Mouse (Mus musculus) intestine, embryonic 15.5 days (tissue): ENCODE results near the gene Avil. TPM values are rescaled to one million over a fixed set of nuclear protein-coding genes. Genes with fewer than 3 reads are reported as not detected.

Source experiments
- ATAC-seq: fragments of 200-750 bp; cut with Nextera tagmentation; 2 replicates; pipeline ENCODE4 v1.8.0; 2017; ENCODE audit warnings: moderate TSS enrichment, moderate library complexity
- H3K27ac ChIP-seq: fragments of 300-500 bp; sonication (generic); 2 replicates; pipeline ENCODE4 v1.5.1; 2015; ENCODE audit warnings: mild to moderate bottlenecking, inconsistent platforms
- H3K27me3 ChIP-seq: fragments of 300-500 bp; sonication (generic); replicated peaks from 2 replicates; pipeline ENCODE4 v1.6.1; 2015; ENCODE audit warnings: inconsistent platforms
- H3K36me3 ChIP-seq: fragments of 300-500 bp; sonication (generic); 2 replicates; pipeline ENCODE4 v1.6.1; 2015; ENCODE audit warnings: inconsistent platforms
- H3K4me1 ChIP-seq: fragments of 300-500 bp; sonication (generic); replicated peaks from 2 replicates; pipeline ENCODE4 v1.6.1; 2015; ENCODE audit warnings: inconsistent platforms
- H3K4me2 ChIP-seq: fragments of 300-500 bp; sonication (generic); replicated peaks from 2 replicates; pipeline ENCODE4 v1.6.1; 2015; ENCODE audit warnings: mild to moderate bottlenecking, inconsistent platforms
- H3K4me3 ChIP-seq: fragments of 300-500 bp; sonication (generic); replicated peaks from 2 replicates; pipeline ENCODE4 v1.5.1; 2015; ENCODE audit warnings: inconsistent platforms
- H3K9ac ChIP-seq: fragments of 300-500 bp; sonication (generic); 2 replicates; pipeline ENCODE4 v1.6.1; 2015; ENCODE audit warnings: inconsistent platforms
- H3K9me3 ChIP-seq: fragments of 300-500 bp; sonication (generic); 2 replicates; pipeline ENCODE4 v1.6.1; 2016; ENCODE audit warnings: inconsistent platforms
- WGBS: fragments of 180-500 bp; shearing (Covaris S2); methylation state at CpG from one replicate; pipeline ENCODE4 v1.1.7; 2015; 5-methylcytosine and 5-hydroxymethylcytosine counted together
- microRNA counts: library from miRNA; unstranded; fragments of <30 nt; microRNA quantifications from one replicate; lab custom pipeline; 2016
- polyA plus RNA-seq: library from polyadenylated mRNA; unstranded; fragments of >200 nt; fragmentation: Nextera tagmentation; extraction: Ambion mirVana; gene quantifications from 2 replicates; pipeline ENCODE4 v1.2.1, GENCODE M21; 2015

Gene Avil
- polyA plus RNA-seq, 1 experiment from 2014 or later, result 0.21 TPM

DNA sequence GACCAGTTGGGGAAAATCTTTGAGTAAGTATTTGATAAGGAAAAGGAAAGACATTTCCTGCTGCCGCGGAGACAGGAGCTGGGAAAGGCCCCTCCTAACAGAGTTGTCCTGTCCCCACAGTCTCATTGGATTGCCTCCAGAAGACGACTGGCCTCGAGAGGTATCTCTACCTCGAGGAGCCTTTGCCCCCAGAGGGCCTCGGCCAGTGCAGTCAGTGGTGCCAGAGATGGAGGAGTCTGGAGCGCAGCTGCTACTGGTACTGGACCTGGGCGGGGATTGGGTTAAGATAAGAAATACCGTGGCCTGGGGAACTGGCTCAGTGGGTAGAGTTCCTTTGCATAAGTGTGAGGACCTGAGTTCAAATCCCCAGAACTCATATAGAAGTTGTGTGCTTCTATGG lies 65.5 kb downstream of the Avil start:
- H3K9ac ChIP-seq, result no peak overlapping the region
- no peak overlapping the region for H3K4me3 ChIP-seq
- 0 out of 2 replicates have a peak overlapping the region, but pooled peaks have one; percentile 5 for H3K27ac ChIP-seq
- ATAC-seq, result no peak
- no peaks in the 10 kb centered on the region for H3K9me3 ChIP-seq
- H3K4me2 ChIP-seq, result no peak overlapping the region
- no peaks in the 10 kb centered on the region for H3K27me3 ChIP-seq
- WGBS, result 75% methylated on average over 9 of the region's 9 CpGs
- H3K36me3 ChIP-seq, result peaks cover 30% of the 10 kb centered on the region
- peaks cover 35% of the 10 kb centered on the region for H3K4me1 ChIP-seq

GRCm38 (mm10) chr10:127066519-127067018 lies 66.1 kb downstream of the Avil start:
- no peaks in the 10 kb centered on the region for H3K27me3 ChIP-seq
- H3K4me1 ChIP-seq, result peaks cover 39% of the 10 kb centered on the region
- 88% methylated on average over 14 of the region's 14 CpGs for WGBS
- ATAC-seq, result no peak
- H3K4me3 ChIP-seq, result no peak overlapping the region
- peak overlapping the region; percentile 24; the same call in 1 of the 2 replicates for H3K27ac ChIP-seq
- H3K9ac ChIP-seq, result no peak overlapping the region
- H3K4me2 ChIP-seq, result no peak overlapping the region
- H3K36me3 ChIP-seq, result peaks cover 30% of the 10 kb centered on the region
- no peaks in the 10 kb centered on the region for H3K9me3 ChIP-seq

- ATAC-seq, result no peak
- Histone ChIP-seq H3K4me1 (peaks cover 33% of the 10 kb centered on the region), H3K27me3 (no peaks in the 10 kb centered on the region), H3K4me2 (peak overlapping the region; percentile 85), H3K9ac (peak overlapping the region; percentile 64), H3K4me3 (peak overlapping the region; percentile 50), H3K36me3 (peaks cover 30% of the 10 kb centered on the region), H3K9me3 (no peaks in the 10 kb centered on the region), H3K27ac (peak overlapping the region; percentile 78)
- 71% methylated on average over 9 of the region's 9 CpGs for WGBS
These were observed 68.0 kb downstream of the Avil start for GRCm38 (mm10) chr10:127068360-127069038.

DNA sequence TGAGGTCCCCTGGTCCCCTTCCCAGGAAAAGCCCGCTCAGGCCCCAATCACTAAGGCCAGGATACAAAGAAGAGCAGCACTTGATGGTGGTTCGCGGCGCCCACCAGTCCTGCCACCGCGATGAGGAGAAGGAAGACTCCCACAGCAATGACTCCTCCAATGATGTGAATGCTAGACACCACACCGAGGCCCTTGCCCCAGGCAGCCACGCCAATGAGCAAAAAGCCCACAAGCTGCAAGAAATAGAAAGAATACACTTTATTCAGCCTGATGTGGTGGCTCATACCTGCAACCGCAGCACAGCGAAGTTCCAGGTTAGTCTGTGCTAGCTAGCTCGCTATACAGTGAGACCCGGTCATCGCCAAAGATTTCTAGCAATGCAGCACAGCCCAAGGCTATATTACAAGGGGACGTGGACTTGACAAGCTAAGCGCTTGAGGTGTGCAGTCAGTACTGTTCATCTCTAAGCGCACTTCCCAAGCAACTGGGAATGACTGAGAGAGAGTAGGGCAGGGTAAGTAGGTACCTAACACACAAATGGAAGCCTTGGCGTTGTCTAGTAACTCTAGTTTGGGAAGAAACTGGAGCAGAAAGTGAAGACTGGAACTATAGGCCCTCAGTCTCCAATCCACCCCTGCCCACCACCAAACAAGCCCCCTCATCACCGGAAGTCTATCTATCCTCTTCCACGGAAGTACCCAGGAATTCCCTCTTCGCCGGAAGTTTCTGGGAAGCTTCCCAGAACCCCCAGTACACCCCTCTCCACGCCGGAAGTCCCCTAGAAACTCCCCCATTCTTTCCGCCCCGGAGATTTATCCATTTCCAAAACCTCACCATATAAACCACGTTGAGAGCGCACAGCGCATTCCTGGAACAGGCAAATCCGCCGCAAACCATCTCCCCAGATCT lies 69.0 kb downstream of the Avil start:
- Histone ChIP-seq H3K27ac (peak overlapping the region; percentile 78), H3K4me2 (peak overlapping the region; percentile 85), H3K36me3 (peaks cover 30% of the 10 kb centered on the region), H3K4me1 (peaks cover 33% of the 10 kb centered on the region), H3K9me3 (no peaks in the 10 kb centered on the region), H3K9ac (peak overlapping the region; percentile 64), H3K27me3 (no peaks in the 10 kb centered on the region), H3K4me3 (peak overlapping the region; percentile 50)
- WGBS, result 5% methylated on average over 30 of the region's 30 CpGs
- ATAC-seq, result peak; percentile 42

MicroRNAs encoded within 50 kb of the gene (microRNA counts, 519-probe panel; counts per million panel counts)
- 2,554 counts per million, percentile 67 among the panel's probes with 10 or more counts for microRNA mmu-miR-26a (lab: Ali Mortazavi, UCI)
- 97.1 counts per million, percentile 29 among the panel's probes with 10 or more counts for microRNA mmu-miR-546 (lab: Ali Mortazavi, UCI)

Other genes with a start within 250 kb of the Avil start
- 17.0 and 17.2 TPM in 2 replicates for gene Atp23, start 99.4 kb upstream of the Avil start, polyA plus RNA-seq
- gene Ctdsp2, start 22.0 kb upstream of the Avil start, polyA plus RNA-seq, result 53.6 and 55.2 TPM in 2 replicates
- gene Tsfm, start 30.1 kb downstream of the Avil start, polyA plus RNA-seq, result 91.8 and 99.3 TPM in 2 replicates
- gene Mettl1, start 40.7 kb downstream of the Avil start, polyA plus RNA-seq, result 48.9 and 55.1 TPM in 2 replicates
- gene Eef1akmt3, start 40.8 kb downstream of the Avil start, polyA plus RNA-seq, result 0.40 and 0.69 TPM in 2 replicates
- 0.05 and 0.11 TPM in 2 replicates for gene Cyp27b1, start 47.5 kb downstream of the Avil start, polyA plus RNA-seq
- gene March9, start 59.5 kb downstream of the Avil start, polyA plus RNA-seq, result 0.74 and 0.91 TPM in 2 replicates
- 1,579 and 1,616 TPM in 2 replicates for gene Cdk4, start 62.8 kb downstream of the Avil start, polyA plus RNA-seq
- gene Tspan31, start 69.6 kb downstream of the Avil start, polyA plus RNA-seq, result 167 and 181 TPM in 2 replicates
- gene Agap2, start 74.6 kb downstream of the Avil start, polyA plus RNA-seq, result 0.16 and 0.43 TPM in 2 replicates
- 93.0 and 104 TPM in 2 replicates for gene Os9, start 120.4 kb downstream of the Avil start, polyA plus RNA-seq
- 52.5 and 55.2 TPM in 2 replicates for gene B4galnt1, start 164.5 kb downstream of the Avil start, polyA plus RNA-seq
- 0.98 and 1.1 TPM in 2 replicates for gene Slc26a10, start 179.9 kb downstream of the Avil start, polyA plus RNA-seq
- gene Arhgef25, start 189.4 kb downstream of the Avil start, polyA plus RNA-seq, result 46.8 and 50.4 TPM in 2 replicates
- gene Dtx3, start 195.0 kb downstream of the Avil start, polyA plus RNA-seq, result 70.6 and 75.4 TPM in 2 replicates
- gene Pip4k2c, start 210.9 kb downstream of the Avil start, polyA plus RNA-seq, result 33.7 and 35.0 TPM in 2 replicates